Mouse (Mus musculus): Measurements from ENCODE around the gene Slc35g3. TPM values are rescaled to one million over a fixed set of nuclear protein-coding genes. Genes with fewer than 3 reads are reported as not detected.

The Slc35g3 gene
- total and polyA plus RNA-seq, 3 experiments, result 0.18 to 0.27 TPM; not detected in 1

- no peak for TF ChIP-seq GATA1 (IDR thresholded peaks at IDR 0.05; ENCODE audit: borderline replicate concordance, low read length)
- ATAC-seq (ENCODE audit: extremely low read depth, insufficient number of reproducible peaks, low FRiP score, poor library complexity, severe bottlenecking) (no peak), DNase-seq (ENCODE audit: low spot score) (no peak)
- H3K4me3 ChIP-seq (ENCODE audit: low read depth, low read length), result no peak overlapping the region
- H3K4me1 ChIP-seq (ENCODE audit: insufficient read depth, low read depth, low read length), result peaks cover 25% of the 10 kb centered on the region
- no peaks in the 10 kb centered on the region for H3K9me3 ChIP-seq (replicated peaks)
- H3K36me3 ChIP-seq (replicated peaks), result no peaks in the 10 kb centered on the region
- H3K27me3 ChIP-seq (ENCODE audit: insufficient read depth, low read length), result peaks cover 31% of the 10 kb centered on the region
These were observed 27.7 kb upstream of the Slc35g3 start for GRCm38 (mm10) chr11:69789431-69789830.

- TF ChIP-seq GATA1 (IDR thresholded peaks at IDR 0.05; ENCODE audit: borderline replicate concordance, low read length), result no peak
- TF ChIP-seq CTCF (IDR thresholded peaks at IDR 0.05; ENCODE audit: low read depth, low read length), result no peak
- TF ChIP-seq TAL1 (conservative IDR thresholded peaks at IDR 0.05; ENCODE audit: low read depth, low read length), result no peak
- TF ChIP-seq POLR2AphosphoS5 (IDR thresholded peaks at IDR 0.05; ENCODE audit: insufficient replicate concordance, low read depth, low read length), result no peak
- no peak for TF ChIP-seq GATA2 (IDR thresholded peaks at IDR 0.05; ENCODE audit: borderline replicate concordance, low read depth, low read length)
- no peak for DNase-seq (ENCODE audit: low spot score)
- H3K4me3 ChIP-seq (ENCODE audit: low read depth, low read length), result no peak overlapping the region
- no peak for ATAC-seq (ENCODE audit: extremely low read depth, insufficient number of reproducible peaks, low FRiP score, poor library complexity, severe bottlenecking)
- peaks cover 24% of the 10 kb centered on the region for H3K4me1 ChIP-seq (ENCODE audit: insufficient read depth, low read depth, low read length)
- H3K27me3 ChIP-seq (ENCODE audit: insufficient read depth, low read length), result peaks cover 17% of the 10 kb centered on the region
- H3K9me3 ChIP-seq (replicated peaks), result no peaks in the 10 kb centered on the region
- no peaks in the 10 kb centered on the region for H3K36me3 ChIP-seq (replicated peaks)
These were observed 25.5 kb upstream of the Slc35g3 start for GRCm38 (mm10) chr11:69787306-69787705.

DNA sequence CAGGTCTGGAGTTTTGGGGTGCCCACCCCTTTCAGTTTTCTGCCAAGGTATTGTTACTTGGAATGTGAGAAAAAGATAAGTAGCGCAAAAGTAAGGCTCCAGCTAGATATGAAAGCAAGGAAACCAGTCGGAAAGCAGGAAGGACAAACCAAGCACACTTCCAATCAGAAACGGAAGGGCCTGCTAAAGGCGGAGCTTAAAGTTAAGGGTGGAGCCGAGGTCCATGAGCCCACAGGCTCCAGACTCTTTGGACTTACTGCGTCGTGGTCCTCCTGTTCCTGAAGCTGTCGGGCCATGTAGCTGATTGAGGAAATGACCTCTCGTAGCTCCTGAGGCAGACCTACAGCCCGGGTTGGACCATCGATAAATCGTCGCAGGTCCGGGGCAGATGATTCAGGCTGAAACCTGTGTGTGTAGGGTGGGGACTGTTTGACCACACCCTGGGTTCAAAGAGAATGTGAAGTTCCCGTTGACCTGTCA is 23.1 kb upstream of the Slc35g3 start:
- H3K9me3 ChIP-seq (replicated peaks), result no peaks in the 10 kb centered on the region
- peak; percentile 62 for DNase-seq (ENCODE audit: low spot score)
- no peaks in the 10 kb centered on the region for H3K36me3 ChIP-seq (replicated peaks)
- peaks cover 21% of the 10 kb centered on the region for H3K27me3 ChIP-seq (ENCODE audit: insufficient read depth, low read length)
- peak; percentile 76 for ATAC-seq (ENCODE audit: extremely low read depth, insufficient number of reproducible peaks, low FRiP score, poor library complexity, severe bottlenecking)
- H3K4me1 ChIP-seq (ENCODE audit: insufficient read depth, low read depth, low read length), result peaks cover 24% of the 10 kb centered on the region
- TF ChIP-seq TAL1 (conservative IDR thresholded peaks at IDR 0.05; ENCODE audit: low read depth, low read length), result no peak
- TF ChIP-seq CTCF (IDR thresholded peaks at IDR 0.05; ENCODE audit: low read depth, low read length), result no peak
- TF ChIP-seq POLR2AphosphoS5 (IDR thresholded peaks at IDR 0.05; ENCODE audit: insufficient replicate concordance, low read depth, low read length), result no peak
- TF ChIP-seq GATA2 (IDR thresholded peaks at IDR 0.05; ENCODE audit: borderline replicate concordance, low read depth, low read length), result no peak
- TF ChIP-seq GATA1 (IDR thresholded peaks at IDR 0.05; ENCODE audit: borderline replicate concordance, low read length), result no peak
- H3K4me3 ChIP-seq (ENCODE audit: low read depth, low read length), result peak overlapping the region; percentile 65

GRCm38 (mm10) chr11:69781828-69782227 is 20.1 kb upstream of the Slc35g3 start:
- DNase-seq (ENCODE audit: low spot score) (no peak), ATAC-seq (ENCODE audit: extremely low read depth, insufficient number of reproducible peaks, low FRiP score, poor library complexity, severe bottlenecking) (no peak)
- peaks cover 24% of the 10 kb centered on the region for H3K27me3 ChIP-seq (ENCODE audit: insufficient read depth, low read length)
- no peak overlapping the region for H3K4me3 ChIP-seq (ENCODE audit: low read depth, low read length)
- H3K36me3 ChIP-seq (replicated peaks), result peaks cover 20% of the 10 kb centered on the region
- peaks cover 23% of the 10 kb centered on the region for H3K4me1 ChIP-seq (ENCODE audit: insufficient read depth, low read depth, low read length)
- TF ChIP-seq GATA2 (IDR thresholded peaks at IDR 0.05; ENCODE audit: borderline replicate concordance, low read depth, low read length) (no peak), TAL1 (conservative IDR thresholded peaks at IDR 0.05; ENCODE audit: low read depth, low read length) (no peak), GATA1 (IDR thresholded peaks at IDR 0.05; ENCODE audit: borderline replicate concordance, low read length) (no peak), CTCF (IDR thresholded peaks at IDR 0.05; ENCODE audit: low read depth, low read length) (no peak), POLR2AphosphoS5 (IDR thresholded peaks at IDR 0.05; ENCODE audit: insufficient replicate concordance, low read depth, low read length) (no peak)
- H3K9me3 ChIP-seq (replicated peaks), result no peaks in the 10 kb centered on the region

- Histone ChIP-seq H3K27me3 (ENCODE audit: insufficient read depth, low read length) (peaks cover 28% of the 10 kb centered on the region), H3K4me3 (ENCODE audit: low read depth, low read length) (no peak overlapping the region), H3K9me3 (replicated peaks) (no peaks in the 10 kb centered on the region), H3K36me3 (replicated peaks) (peaks cover 42% of the 10 kb centered on the region), H3K4me1 (ENCODE audit: insufficient read depth, low read depth, low read length) (peaks cover 8% of the 10 kb centered on the region)
- TF ChIP-seq TAL1 (conservative IDR thresholded peaks at IDR 0.05; ENCODE audit: low read depth, low read length) (no peak), POLR2AphosphoS5 (IDR thresholded peaks at IDR 0.05; ENCODE audit: insufficient replicate concordance, low read depth, low read length) (no peak), GATA2 (IDR thresholded peaks at IDR 0.05; ENCODE audit: borderline replicate concordance, low read depth, low read length) (no peak), GATA1 (IDR thresholded peaks at IDR 0.05; ENCODE audit: borderline replicate concordance, low read length) (no peak), CTCF (IDR thresholded peaks at IDR 0.05; ENCODE audit: low read depth, low read length) (no peak)
- DNase-seq (ENCODE audit: low spot score) (no peak), ATAC-seq (ENCODE audit: extremely low read depth, insufficient number of reproducible peaks, low FRiP score, poor library complexity, severe bottlenecking) (no peak)
These were observed 17.2 kb upstream of the Slc35g3 start for GRCm38 (mm10) chr11:69778985-69779384.

DNA sequence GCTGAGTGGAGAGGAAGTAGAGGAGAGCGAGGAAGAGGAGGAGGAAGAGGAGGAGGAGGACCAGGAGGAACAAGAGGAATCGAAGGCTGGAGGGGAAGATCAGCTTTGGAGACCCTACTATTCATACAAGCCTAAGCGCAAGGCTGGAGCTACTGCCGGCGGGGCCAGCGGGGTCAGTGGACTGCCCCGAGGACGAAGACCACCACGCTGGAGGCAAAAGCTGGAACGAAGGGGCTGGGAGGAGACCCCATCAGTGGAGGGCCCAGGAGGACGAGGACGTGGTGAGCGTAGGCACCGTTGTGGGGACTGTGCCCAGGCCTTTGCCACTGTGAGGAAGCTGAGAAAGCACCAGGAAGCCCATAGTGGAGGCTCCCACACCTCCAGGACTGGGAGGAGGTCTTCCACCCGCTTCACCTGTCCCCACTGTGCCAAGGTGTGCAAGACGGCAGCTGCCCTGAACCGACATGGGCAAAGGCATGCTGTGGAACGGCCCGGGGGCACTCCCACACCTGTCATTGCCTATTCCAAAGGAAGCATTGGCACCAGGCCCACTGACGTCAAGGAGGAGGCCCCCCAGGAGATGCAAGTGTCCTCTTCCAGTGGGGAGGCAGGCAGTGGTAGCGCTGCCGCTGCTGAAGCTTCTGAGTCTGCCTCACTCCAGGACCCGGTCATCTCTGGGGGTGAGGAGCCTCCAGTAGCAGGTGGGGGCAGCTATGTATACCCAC is 16.7 kb upstream of the Slc35g3 start:
- no peak overlapping the region for H3K4me3 ChIP-seq (ENCODE audit: low read depth, low read length)
- H3K4me1 ChIP-seq (ENCODE audit: insufficient read depth, low read depth, low read length), result peaks cover 7% of the 10 kb centered on the region
- TF ChIP-seq GATA2 (IDR thresholded peaks at IDR 0.05; ENCODE audit: borderline replicate concordance, low read depth, low read length) (no peak), TAL1 (conservative IDR thresholded peaks at IDR 0.05; ENCODE audit: low read depth, low read length) (no peak), CTCF (IDR thresholded peaks at IDR 0.05; ENCODE audit: low read depth, low read length) (no peak), GATA1 (IDR thresholded peaks at IDR 0.05; ENCODE audit: borderline replicate concordance, low read length) (no peak), POLR2AphosphoS5 (IDR thresholded peaks at IDR 0.05; ENCODE audit: insufficient replicate concordance, low read depth, low read length) (no peak)
- peaks cover 43% of the 10 kb centered on the region for H3K36me3 ChIP-seq (replicated peaks)
- DNase-seq (ENCODE audit: low spot score), result no peak
- ATAC-seq (ENCODE audit: extremely low read depth, insufficient number of reproducible peaks, low FRiP score, poor library complexity, severe bottlenecking), result no peak
- H3K9me3 ChIP-seq (replicated peaks), result no peaks in the 10 kb centered on the region
- H3K27me3 ChIP-seq (ENCODE audit: insufficient read depth, low read length), result peaks cover 28% of the 10 kb centered on the region

Data from G1E (cell line).